Mouse (Mus musculus) stomach, postnatal 0 days (tissue): ENCODE measurements around the gene Ppp4r4. TPM values are rescaled to one million over a fixed set of nuclear protein-coding genes. Genes with fewer than 3 reads are reported as not detected.
"Not testable (repeated sequence)": the region's sequence is repeated elsewhere in the genome, so short reads cannot be mapped to it uniquely, and the experiment has no call there.

ENCODE experiments used
- ATAC-seq: fragments of 200-750 bp; cut with Nextera tagmentation; 2 replicates; pipeline ENCODE4 v1.8.0; 2017; ENCODE audit not compliant: low FRiP score, low TSS enrichment
- DNase-seq: peaks from one replicate; pipeline ENCODE4 v3.0.0-alpha.2; 2016; ENCODE audit warnings: low spot score
- H3K27ac ChIP-seq: fragments of 300-500 bp; sonication (generic); replicated peaks from 2 replicates; pipeline ENCODE4 v1.5.1; 2014; ENCODE audit warnings: mild to moderate bottlenecking, control low read depth
- H3K27me3 ChIP-seq: fragments of 300-500 bp; sonication (generic); 2 replicates; pipeline ENCODE4 v1.6.1; 2014; ENCODE audit warnings: low read length; ENCODE audit not compliant: control insufficient read depth, insufficient read depth
- H3K36me3 ChIP-seq: fragments of 300-500 bp; sonication (generic); 2 replicates; pipeline ENCODE4 v1.6.1; 2014; ENCODE audit warnings: low read length, mixed read lengths; ENCODE audit not compliant: control insufficient read depth, insufficient read depth
- H3K4me1 ChIP-seq: fragments of 300-500 bp; sonication (generic); replicated peaks from 2 replicates; pipeline ENCODE4 v1.6.1; 2014; ENCODE audit warnings: antibody characterized with exemption; ENCODE audit not compliant: control insufficient read depth, insufficient read depth
- H3K4me2 ChIP-seq: fragments of 300-500 bp; sonication (generic); replicated peaks from 2 replicates; pipeline ENCODE4 v1.6.1; 2014; ENCODE audit warnings: low read depth, mild to moderate bottlenecking, control low read depth, moderate library complexity
- H3K4me3 ChIP-seq: fragments of 300-500 bp; sonication (generic); 2 replicates; pipeline ENCODE4 v1.5.1; 2014; ENCODE audit warnings: low read depth, low read length, control low read depth
- H3K9ac ChIP-seq: fragments of 300-500 bp; sonication (generic); 2 replicates; pipeline ENCODE4 v1.6.1; 2014; ENCODE audit warnings: mild to moderate bottlenecking, low read length, control low read depth, mixed read lengths
- H3K9me3 ChIP-seq: fragments of 300-500 bp; sonication (generic); 2 replicates; pipeline ENCODE4 v1.6.1; 2016; ENCODE audit warnings: low read length; ENCODE audit not compliant: control insufficient read depth
- CTCF ChIP-seq: IDR thresholded peaks from 2 replicates; pipeline ENCODE4 v1.5.1; 2016; ENCODE audit warnings: antibody characterized with exemption, low read depth, mild to moderate bottlenecking, moderate library complexity
- EP300 ChIP-seq: optimal IDR thresholded peaks from 2 replicates; pipeline ENCODE3; 2016; ENCODE audit warnings: antibody characterized with exemption
- WGBS: fragments of 180-500 bp; shearing (Covaris S2); extraction: QIAGEN DNeasy Blood & Tissue Kit; methylation state at CpG from one replicate; pipeline ENCODE4 v1.1.7; 2014; 5-methylcytosine and 5-hydroxymethylcytosine counted together
- polyA plus RNA-seq: library from polyadenylated mRNA; unstranded; fragments of >200 nt; fragmentation: Nextera tagmentation; extraction: Ambion mirVana; gene quantifications from 2 replicates; pipeline ENCODE4 v1.2.1, GENCODE M21; 2015

Gene Ppp4r4
- polyA plus RNA-seq, 1 experiment from 2014 or later: 0.38 TPM

DNA sequence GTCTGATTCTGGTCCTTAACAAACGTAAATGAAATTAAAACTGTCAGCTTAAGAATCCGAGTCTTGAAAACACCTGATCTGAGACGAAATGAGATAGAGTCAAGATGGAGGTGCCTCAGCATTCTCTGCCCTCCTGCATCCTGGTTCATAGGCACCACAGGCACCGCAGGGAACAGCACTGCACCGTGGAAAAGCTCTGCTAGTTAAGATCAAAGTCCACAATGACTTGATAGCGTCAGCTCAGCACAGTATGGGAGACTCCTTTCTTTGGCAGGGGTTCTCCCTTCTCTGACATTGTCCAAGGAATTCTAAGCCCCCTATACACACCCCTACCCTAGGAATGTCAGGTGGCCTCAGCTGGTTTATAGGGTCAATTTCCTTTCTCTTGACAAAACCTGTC, 37.6 kb downstream of the Ppp4r4 start:
- H3K36me3 ChIP-seq: no peaks in the 10 kb centered on the region
- no peaks in the 10 kb centered on the region for H3K4me1 ChIP-seq
- no peak overlapping the region for H3K27ac ChIP-seq
- TF ChIP-seq CTCF: no peak
- TF ChIP-seq EP300: no peak
- H3K9ac ChIP-seq: no peak overlapping the region
- H3K4me3 ChIP-seq: no peak overlapping the region
- no peaks in the 10 kb centered on the region for H3K27me3 ChIP-seq
- H3K4me2 ChIP-seq: no peak overlapping the region
- ATAC-seq (no peak), DNase-seq (no peak)
- WGBS: 56% methylated on average over 6 of the region's 6 CpGs
- no peaks in the 10 kb centered on the region for H3K9me3 ChIP-seq

DNA sequence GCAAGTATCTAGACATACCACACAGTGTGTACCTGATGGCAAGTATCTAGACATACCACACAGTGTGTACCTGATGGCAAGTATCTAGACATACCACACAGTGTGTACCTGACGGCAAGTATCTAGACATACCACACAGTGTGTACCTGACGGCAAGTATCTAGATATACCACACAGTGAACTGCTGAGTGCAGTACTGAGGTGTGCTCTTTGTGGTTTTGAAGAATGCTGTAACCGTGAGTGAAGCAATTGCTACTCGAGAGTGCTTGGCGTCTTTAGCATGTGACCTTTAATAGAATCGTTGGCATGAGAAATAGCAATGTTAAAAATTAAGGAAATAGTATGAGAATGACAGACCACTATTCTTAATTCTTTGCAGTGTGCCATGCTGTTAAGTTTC, 46.1 kb downstream of the Ppp4r4 start:
- H3K9ac ChIP-seq, H3K4me2 ChIP-seq, H3K27me3 ChIP-seq, H3K4me3 ChIP-seq, ATAC-seq, H3K27ac ChIP-seq, DNase-seq, H3K9me3 ChIP-seq, H3K36me3 ChIP-seq, H3K4me1 ChIP-seq: not testable (repeated sequence)
- 90% methylated on average over 6 of the region's 6 CpGs for WGBS

- no peaks in the 10 kb centered on the region for H3K9me3 ChIP-seq
- H3K4me1 ChIP-seq: no peaks in the 10 kb centered on the region
- no peaks in the 10 kb centered on the region for H3K36me3 ChIP-seq
- no peak overlapping the region for H3K4me2 ChIP-seq
- H3K9ac ChIP-seq: no peak overlapping the region
- H3K4me3 ChIP-seq: no peak overlapping the region
- no peak for ATAC-seq
- no peaks in the 10 kb centered on the region for H3K27me3 ChIP-seq
- no peak for TF ChIP-seq EP300
- no peak for TF ChIP-seq CTCF
- DNase-seq: no peak
- WGBS: 76% methylated on average over 8 of the region's 8 CpGs
- H3K27ac ChIP-seq: no peak overlapping the region
Measured at GRCm38 (mm10) chr12:103583771-103584170, 51.7 kb downstream of the Ppp4r4 start.

DNA sequence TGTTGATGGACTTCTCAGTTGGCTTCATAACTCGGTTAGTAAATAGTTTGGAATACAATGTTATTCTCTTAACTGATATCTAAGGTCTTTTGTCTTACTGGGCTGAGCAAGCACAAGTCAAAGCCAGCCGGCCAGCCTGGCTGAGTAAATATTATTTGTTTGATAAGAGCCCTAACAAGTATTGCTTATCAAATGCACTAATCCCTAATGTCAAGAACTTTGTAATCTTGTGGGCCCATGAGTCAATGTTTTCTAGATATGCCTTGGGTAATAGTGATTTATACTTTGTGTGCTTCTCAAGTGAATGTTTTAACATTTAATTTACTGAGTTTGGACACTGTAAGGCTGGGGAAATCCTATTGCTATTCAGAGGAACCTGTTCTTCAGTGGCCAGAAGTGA, 66.3 kb downstream of the Ppp4r4 start:
- H3K27me3 ChIP-seq: no peaks in the 10 kb centered on the region
- H3K4me3 ChIP-seq: no peak overlapping the region
- no peak overlapping the region for H3K4me2 ChIP-seq
- TF ChIP-seq CTCF: no peak
- TF ChIP-seq EP300: no peak
- ATAC-seq (peak; percentile 77), DNase-seq (peak; percentile 61)
- no peak overlapping the region for H3K27ac ChIP-seq
- WGBS: 40% methylated on average over 2 of the region's 2 CpGs
- no peak overlapping the region for H3K9ac ChIP-seq
- H3K4me1 ChIP-seq: no peaks in the 10 kb centered on the region
- no peaks in the 10 kb centered on the region for H3K36me3 ChIP-seq
- no peaks in the 10 kb centered on the region for H3K9me3 ChIP-seq

- no peak overlapping the region for H3K4me3 ChIP-seq
- TF ChIP-seq CTCF (no peak), EP300 (no peak)
- H3K9me3 ChIP-seq: no peaks in the 10 kb centered on the region
- no peak for DNase-seq
- H3K9ac ChIP-seq: no peak overlapping the region
- no peak for ATAC-seq
- 54% methylated on average over 3 of the region's 3 CpGs for WGBS
- no peaks in the 10 kb centered on the region for H3K27me3 ChIP-seq
- no peak overlapping the region for H3K27ac ChIP-seq
- no peaks in the 10 kb centered on the region for H3K4me1 ChIP-seq
- no peaks in the 10 kb centered on the region for H3K36me3 ChIP-seq
- H3K4me2 ChIP-seq: no peak overlapping the region
Measured at GRCm38 (mm10) chr12:103600364-103600763, 68.3 kb downstream of the Ppp4r4 start.

DNA sequence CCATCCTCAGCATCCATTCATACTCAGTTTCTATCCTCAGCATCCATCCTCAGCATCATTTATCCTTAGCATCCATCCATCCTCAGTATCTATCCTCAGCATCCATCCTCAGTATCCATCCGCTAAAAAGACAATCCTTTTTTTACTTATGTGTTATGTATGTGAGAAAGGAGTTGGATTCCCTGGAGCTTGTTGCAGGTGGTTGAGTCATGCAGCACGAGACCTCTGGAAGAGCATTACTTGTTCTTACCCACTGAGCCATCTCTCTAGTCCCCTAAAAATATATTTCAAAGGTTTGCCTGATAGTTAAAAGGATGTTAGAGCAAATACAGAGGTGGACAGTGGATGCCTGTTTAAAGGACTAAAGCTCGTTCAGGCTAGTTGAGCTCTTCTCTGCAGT, 69.8 kb downstream of the Ppp4r4 start:
- no peak for TF ChIP-seq CTCF
- TF ChIP-seq EP300: no peak
- ATAC-seq (no peak), DNase-seq (no peak)
- Histone ChIP-seq H3K27ac (no peak overlapping the region), H3K9me3 (no peaks in the 10 kb centered on the region), H3K36me3 (no peaks in the 10 kb centered on the region), H3K27me3 (no peaks in the 10 kb centered on the region), H3K9ac (no peak overlapping the region), H3K4me2 (no peak overlapping the region), H3K4me3 (no peak overlapping the region), H3K4me1 (no peaks in the 10 kb centered on the region)
- WGBS: 85% methylated on average over 3 of the region's 3 CpGs
